In the genomic region with DNA sequence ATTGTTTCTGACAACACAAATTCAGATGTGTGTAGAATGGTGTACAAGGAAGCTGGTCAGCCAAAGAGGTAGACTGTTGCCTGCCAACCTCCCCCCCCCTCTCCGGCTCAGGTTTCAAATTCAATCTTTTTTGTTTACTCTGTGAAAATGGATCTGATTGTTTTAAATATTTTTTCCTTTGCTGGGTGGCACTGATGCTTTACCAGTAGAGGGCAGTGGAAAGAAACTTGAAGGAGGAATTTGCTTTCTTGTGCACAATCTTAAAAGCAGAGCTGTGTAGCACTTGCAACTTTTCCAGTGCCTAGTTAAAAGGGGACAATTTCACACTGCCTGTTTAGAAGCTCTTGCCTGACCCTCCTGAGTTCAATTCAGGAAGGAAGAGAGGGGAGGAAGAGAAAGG, we compare ENCODE assay signal across 11 mouse cellular contexts. TPM values are rescaled to one million over a fixed set of nuclear protein-coding genes. Genes with fewer than 3 reads are reported as not detected.
DNase-seq lines count a peak whose midpoint lies in the region; ATAC-seq and TF ChIP-seq lines count a peak whose summit lies in the region.
"Had no signal": no experiment of that assay in that cellular context is flagged by ENCODE, and none has a peak within 500 bp of the region (broad histone marks: within the 10 kb centered on the region; RNA-seq: fewer than 3 reads in every experiment).

No protein-coding gene starts in this region.

- no peak overlapping the region for H3K9ac ChIP-seq in forebrain, embryonic 14.5 days (ENCODE audit: low read length)
- H3K9ac ChIP-seq in forebrain, embryonic 11.5 days (ENCODE audit: low read length): no peak overlapping the region
- no peak overlapping the region for H3K9ac ChIP-seq in liver, adult 2 months (ENCODE audit: low read depth, low read length)
- no peak overlapping the region for H3K9ac ChIP-seq in liver, embryonic 12.5 days
- no peak overlapping the region for H3K9ac ChIP-seq in forebrain, embryonic 12.5 days
- H3K9ac ChIP-seq: heart, embryonic 12.5 days; liver, embryonic 15.5 days; neural tube, embryonic 12.5 days had no signal

- no peaks in the 10 kb centered on the region for H3K27me3 ChIP-seq in forebrain, embryonic 14.5 days (replicated peaks; ENCODE audit: control insufficient read depth, insufficient read depth, low read length)
- H3K27me3 ChIP-seq in forebrain, embryonic 11.5 days (ENCODE audit: control insufficient read depth, insufficient read depth, low read length): no peaks in the 10 kb centered on the region; the same call in 1 of the 2 replicates
- H3K27me3 ChIP-seq in liver, adult 2 months (ENCODE audit: control insufficient read depth, insufficient read depth, low read length): no peaks in the 10 kb centered on the region
- H3K27me3 ChIP-seq in liver, embryonic 12.5 days (replicated peaks): no peaks in the 10 kb centered on the region
- H3K27me3 ChIP-seq in forebrain, embryonic 12.5 days: peaks cover 11% of the 10 kb centered on the region; the same call in 1 of the 2 replicates
- H3K27me3 ChIP-seq in hindbrain, embryonic 10.5 days (ENCODE audit: insufficient read depth, poor library complexity, severe bottlenecking): peaks cover 21% of the 10 kb centered on the region
- H3K27me3 ChIP-seq: heart, embryonic 12.5 days; liver, embryonic 15.5 days; neural tube, embryonic 12.5 days had no signal

- peak; percentile 23; the same call in 1 of the 2 replicates for TF ChIP-seq CTCF in liver, adult 2 months (IDR thresholded peaks at IDR 0.05; ENCODE audit: low read depth, low read length)

- WGBS in forebrain, embryonic 14.5 days: 52% methylated on average over 1 of the region's 1 CpGs
- 78% methylated on average over 1 of the region's 1 CpGs for WGBS in forebrain, embryonic 11.5 days
- 4% methylated on average over 1 of the region's 1 CpGs for WGBS in liver, adult 2 months
- 40% methylated on average over 1 of the region's 1 CpGs for WGBS in liver, embryonic 12.5 days (ENCODE audit: insufficient replicate concordance)
- 43% methylated on average over 1 of the region's 1 CpGs for WGBS in forebrain, embryonic 12.5 days
- WGBS in hindbrain, embryonic 10.5 days: 55% methylated on average over 1 of the region's 1 CpGs

- no peak overlapping the region for H3K4me2 ChIP-seq in forebrain, embryonic 14.5 days (ENCODE audit: low read length)
- H3K4me2 ChIP-seq in forebrain, embryonic 11.5 days (ENCODE audit: low read depth, low read length, severe bottlenecking): no peak overlapping the region
- H3K4me2 ChIP-seq in liver, embryonic 12.5 days: no peak overlapping the region
- H3K4me2 ChIP-seq in forebrain, embryonic 12.5 days: no peak overlapping the region
- H3K4me2 ChIP-seq: heart, embryonic 12.5 days; liver, embryonic 15.5 days; neural tube, embryonic 12.5 days had no signal

- H3K79me2 ChIP-seq in liver, adult 2 months (ENCODE audit: control insufficient read depth, insufficient read depth, low read length): no peaks in the 10 kb centered on the region

- no peaks in the 10 kb centered on the region for H3K36me3 ChIP-seq in forebrain, embryonic 14.5 days (ENCODE audit: control insufficient read depth, insufficient read depth, low read length)
- no peaks in the 10 kb centered on the region for H3K36me3 ChIP-seq in forebrain, embryonic 11.5 days (ENCODE audit: control insufficient read depth, insufficient read depth, low read length)
- no peaks in the 10 kb centered on the region for H3K36me3 ChIP-seq in liver, adult 2 months (ENCODE audit: control insufficient read depth, insufficient read depth, low read length)
- H3K36me3 ChIP-seq in liver, embryonic 12.5 days: no peaks in the 10 kb centered on the region
- H3K36me3 ChIP-seq in forebrain, embryonic 12.5 days (replicated peaks): no peaks in the 10 kb centered on the region
- H3K36me3 ChIP-seq in hindbrain, embryonic 10.5 days: no peaks in the 10 kb centered on the region
- H3K36me3 ChIP-seq: heart, embryonic 12.5 days; liver, embryonic 15.5 days; neural tube, embryonic 12.5 days had no signal

- no peak overlapping the region for H3K4me3 ChIP-seq in forebrain, embryonic 14.5 days (ENCODE audit: low read depth, low read length)
- H3K4me3 ChIP-seq in forebrain, embryonic 11.5 days (ENCODE audit: low read depth, low read length): no peak overlapping the region
- H3K4me3 ChIP-seq in liver, adult 2 months (ENCODE audit: insufficient read depth, low read depth, low read length): no peak overlapping the region
- no peak overlapping the region for H3K4me3 ChIP-seq in liver, embryonic 12.5 days
- H3K4me3 ChIP-seq in forebrain, embryonic 12.5 days (replicated peaks): no peak overlapping the region
- no peak overlapping the region for H3K4me3 ChIP-seq in hindbrain, embryonic 10.5 days
- H3K4me3 ChIP-seq: heart, embryonic 12.5 days; liver, embryonic 15.5 days; neural tube, embryonic 12.5 days had no signal

- peak; percentile 31 for DNase-seq in forebrain, embryonic 14.5 days (ENCODE audit: low spot score)
- DNase-seq in forebrain, embryonic 11.5 days (ENCODE audit: low spot score): no peak
- peak; percentile 29 for DNase-seq in liver, adult 2 months (ENCODE audit: extremely low read depth, low read depth, low spot score)
- DNase-seq in brain, adult 2 months (ENCODE audit: low read depth, low spot score): peak; percentile 39
- DNase-seq in hindbrain, embryonic 10.5 days (ENCODE audit: low spot score): no peak

- H3K4me1 ChIP-seq in forebrain, embryonic 14.5 days (ENCODE audit: control insufficient read depth, insufficient read depth, low read length): no peaks in the 10 kb centered on the region
- H3K4me1 ChIP-seq in forebrain, embryonic 11.5 days (replicated peaks; ENCODE audit: control insufficient read depth, insufficient read depth, low read length): no peaks in the 10 kb centered on the region
- H3K4me1 ChIP-seq in liver, adult 2 months (ENCODE audit: control insufficient read depth, insufficient read depth, low read length): no peaks in the 10 kb centered on the region
- no peaks in the 10 kb centered on the region for H3K4me1 ChIP-seq in liver, embryonic 12.5 days
- no peaks in the 10 kb centered on the region for H3K4me1 ChIP-seq in forebrain, embryonic 12.5 days
- no peaks in the 10 kb centered on the region for H3K4me1 ChIP-seq in hindbrain, embryonic 10.5 days (replicated peaks)
- H3K4me1 ChIP-seq: heart, embryonic 12.5 days; liver, embryonic 15.5 days; neural tube, embryonic 12.5 days had no signal

- no peaks in the 10 kb centered on the region for H3K9me3 ChIP-seq in forebrain, embryonic 14.5 days (replicated peaks; ENCODE audit: control insufficient read depth, low read length)
- no peaks in the 10 kb centered on the region for H3K9me3 ChIP-seq in forebrain, embryonic 11.5 days (ENCODE audit: control insufficient read depth, low read length)
- H3K9me3 ChIP-seq in liver, embryonic 12.5 days (replicated peaks): no peaks in the 10 kb centered on the region
- no peaks in the 10 kb centered on the region for H3K9me3 ChIP-seq in forebrain, embryonic 12.5 days
- H3K9me3 ChIP-seq in hindbrain, embryonic 10.5 days: no peaks in the 10 kb centered on the region
- H3K9me3 ChIP-seq: heart, embryonic 12.5 days; liver, embryonic 15.5 days; neural tube, embryonic 12.5 days had no signal

- TF ChIP-seq POLR2A in liver, adult 2 months (IDR thresholded peaks at IDR 0.05; ENCODE audit: extremely low read depth, insufficient read depth, low read length): no peak

- no peak for ATAC-seq in forebrain, embryonic 14.5 days
- ATAC-seq in forebrain, embryonic 11.5 days (replicated peaks; ENCODE audit: low FRiP score): no peak
- no peak for ATAC-seq in liver, embryonic 12.5 days
- peak; percentile 41; the same call in 1 of the 2 replicates for ATAC-seq in megakaryocyte progenitor cell, adult 5-6 weeks (replicated peaks; ENCODE audit: poor library complexity)
- no peak for ATAC-seq in forebrain, embryonic 12.5 days (ENCODE audit: low FRiP score)

- H3K27ac ChIP-seq in forebrain, embryonic 14.5 days (ENCODE audit: low read depth, low read length): no peak overlapping the region
- no peak overlapping the region for H3K27ac ChIP-seq in forebrain, embryonic 11.5 days (ENCODE audit: low read depth, low read length)
- H3K27ac ChIP-seq in liver, adult 2 months (replicated peaks; ENCODE audit: insufficient read depth, low read depth, low read length): no peak overlapping the region
- no peak overlapping the region for H3K27ac ChIP-seq in liver, embryonic 12.5 days
- no peak overlapping the region for H3K27ac ChIP-seq in forebrain, embryonic 12.5 days
- H3K27ac ChIP-seq in hindbrain, embryonic 10.5 days: no peak overlapping the region
- H3K27ac ChIP-seq: liver, embryonic 15.5 days; neural tube, embryonic 12.5 days had no signal

RNA-seq across cellular contexts. Expression of gene Hsd17b10, which starts 54.7 kb away (rescaled TPM):
- polyA plus RNA-seq in forebrain, embryonic 14.5 days (2014; fragmentation: Nextera tagmentation; extraction: Ambion mirVana): 136 and 151 TPM in 2 replicates
- polyA plus RNA-seq in forebrain, embryonic 11.5 days (2014; fragmentation: Nextera tagmentation; extraction: Ambion mirVana): 167 and 168 TPM in 2 replicates
- 205 and 230 TPM in 2 replicates for total RNA-seq in liver, adult 2 months (2014; rRNA removed)
- 118 and 151 TPM in 2 replicates for polyA plus RNA-seq in liver, adult 2 months (2012; rRNA removed)
- polyA plus RNA-seq in liver, embryonic 12.5 days (2016; fragmentation: Nextera tagmentation; extraction: Ambion mirVana): 99.4 and 102 TPM in 2 replicates
- total RNA-seq in megakaryocyte progenitor cell, adult 5-6 weeks (2015): 110 and 139 TPM in 2 replicates
- total RNA-seq in megakaryocyte progenitor cell, adult 5-6 weeks (2017): 76.0 and 85.4 TPM in 2 replicates
- 138 and 149 TPM in 2 replicates for polyA plus RNA-seq in forebrain, embryonic 12.5 days (2016; fragmentation: Nextera tagmentation; extraction: Ambion mirVana)
- 181 and 195 TPM in 2 replicates for polyA plus RNA-seq in hindbrain, embryonic 10.5 days (2016; fragmentation: Nextera tagmentation; extraction: Ambion mirVana)

Comparison
In these comparisons a context has a peak if more than half of its experiments do, and no peak if none do; other contexts are left out.
1. DNase-seq: peak in forebrain, embryonic 14.5 days (single experiment), liver, adult 2 months (single experiment) and brain, adult 2 months (single experiment); none in forebrain, embryonic 11.5 days (single experiment) and hindbrain, embryonic 10.5 days (single experiment).